Mouse (Mus musculus): ENCODE data around the gene Ubl7. TPM values are rescaled to one million over a fixed set of nuclear protein-coding genes. Genes with fewer than 3 reads are reported as not detected.
A peak's percentile ranks its signal among the peaks of the same experiment; 100 is the strongest.

The Ubl7 gene
- 119 and 128 TPM in 2 replicates for polyA plus RNA-seq (2015; fragmentation: Nextera tagmentation; extraction: Ambion mirVana)

- peak within 1 kb of the TSS; percentile 78 for H3K27ac ChIP-seq (ENCODE audit: low read length)
- peaks cover 6% of the 10 kb centered on the region; the same call in 1 of the 2 replicates for H3K4me1 ChIP-seq (ENCODE audit: insufficient read depth, low read length)
- peak; percentile 97 for ATAC-seq (ENCODE audit: low FRiP score, low TSS enrichment)
- peak within 1 kb of the TSS; percentile 75 for H3K4me3 ChIP-seq (ENCODE audit: low read length)
- peak within 1 kb of the TSS; percentile 80 for H3K9ac ChIP-seq (replicated peaks; ENCODE audit: low read length)
- H3K4me2 ChIP-seq (replicated peaks; ENCODE audit: low read depth, low read length), result peak within 1 kb of the TSS; percentile 71
- peaks cover 5% of the 10 kb centered on the region for H3K36me3 ChIP-seq (ENCODE audit: insufficient read depth, low read length)
- no peaks in the 10 kb centered on the region; the same call in 1 of the 2 replicates for H3K9me3 ChIP-seq (ENCODE audit: low read length)
- WGBS, result under 1% methylated on average over 47 of the region's 47 CpGs
- H3K27me3 ChIP-seq (ENCODE audit: insufficient read depth, low read length), result no peaks in the 10 kb centered on the region
These were observed at the start of gene Ubl7 for GRCm38 (mm10) chr9:57910254-57911160. Gene Ubl7 (plus strand): TSS chr9:57910979.

GRCm38 (mm10) chr9:57861951-57862471, 48.8 kb upstream of the Ubl7 start:
- no peak overlapping the region for H3K4me2 ChIP-seq (replicated peaks; ENCODE audit: low read depth, low read length)
- no peak; the same call in 1 of the 2 replicates for ATAC-seq (ENCODE audit: low FRiP score, low TSS enrichment)
- H3K27ac ChIP-seq (ENCODE audit: low read length), result no peak overlapping the region
- H3K4me3 ChIP-seq (ENCODE audit: low read length), result no peak overlapping the region
- H3K9ac ChIP-seq (replicated peaks; ENCODE audit: low read length), result no peak overlapping the region
- no peaks in the 10 kb centered on the region for H3K9me3 ChIP-seq (ENCODE audit: low read length)
- H3K36me3 ChIP-seq (ENCODE audit: insufficient read depth, low read length), result no peaks in the 10 kb centered on the region
- no peaks in the 10 kb centered on the region; the same call in 1 of the 2 replicates for H3K27me3 ChIP-seq (ENCODE audit: insufficient read depth, low read length)
- H3K4me1 ChIP-seq (ENCODE audit: insufficient read depth, low read length), result no peaks in the 10 kb centered on the region
- WGBS, result 45% methylated on average over 9 of the region's 9 CpGs

- no peaks in the 10 kb centered on the region; the same call in 1 of the 2 replicates for H3K27me3 ChIP-seq (ENCODE audit: insufficient read depth, low read length)
These were observed 46.4 kb upstream of the Ubl7 start for GRCm38 (mm10) chr9:57864336-57864735.

GRCm38 (mm10) chr9:57866530-57866929, 44.2 kb upstream of the Ubl7 start:
- no peak for ATAC-seq (ENCODE audit: low FRiP score, low TSS enrichment)
- Histone ChIP-seq H3K9ac (replicated peaks; ENCODE audit: low read length) (no peak overlapping the region), H3K4me2 (replicated peaks; ENCODE audit: low read depth, low read length) (no peak overlapping the region), H3K36me3 (ENCODE audit: insufficient read depth, low read length) (no peaks in the 10 kb centered on the region), H3K4me3 (ENCODE audit: low read length) (no peak overlapping the region), H3K9me3 (ENCODE audit: low read length) (no peaks in the 10 kb centered on the region), H3K4me1 (ENCODE audit: insufficient read depth, low read length) (no peaks in the 10 kb centered on the region), H3K27me3 (ENCODE audit: insufficient read depth, low read length) (no peaks in the 10 kb centered on the region), H3K27ac (ENCODE audit: low read length) (no peak overlapping the region)
- 76% methylated on average over 7 of the region's 7 CpGs for WGBS

More at GRCm38 (mm10) chr9:57864336-57864735, 46.4 kb upstream of the Ubl7 start:
- Histone ChIP-seq H3K4me3 (ENCODE audit: low read length) (no peak overlapping the region), H3K4me2 (replicated peaks; ENCODE audit: low read depth, low read length) (no peak overlapping the region), H3K4me1 (ENCODE audit: insufficient read depth, low read length) (no peaks in the 10 kb centered on the region), H3K9me3 (ENCODE audit: low read length) (no peaks in the 10 kb centered on the region), H3K36me3 (ENCODE audit: insufficient read depth, low read length) (no peaks in the 10 kb centered on the region), H3K9ac (replicated peaks; ENCODE audit: low read length) (no peak overlapping the region), H3K27ac (ENCODE audit: low read length) (no peak overlapping the region)
- ATAC-seq (ENCODE audit: low FRiP score, low TSS enrichment), result no peak

GRCm38 (mm10) chr9:57867236-57867635, 43.5 kb upstream of the Ubl7 start:
- no peaks in the 10 kb centered on the region for H3K9me3 ChIP-seq (ENCODE audit: low read length)
- H3K27me3 ChIP-seq (ENCODE audit: insufficient read depth, low read length), result no peaks in the 10 kb centered on the region
- no peaks in the 10 kb centered on the region for H3K4me1 ChIP-seq (ENCODE audit: insufficient read depth, low read length)
- no peaks in the 10 kb centered on the region for H3K36me3 ChIP-seq (ENCODE audit: insufficient read depth, low read length)
- H3K27ac ChIP-seq (ENCODE audit: low read length), result no peak overlapping the region
- 81% methylated on average over 4 of the region's 4 CpGs for WGBS
- no peak overlapping the region for H3K4me2 ChIP-seq (replicated peaks; ENCODE audit: low read depth, low read length)
- H3K4me3 ChIP-seq (ENCODE audit: low read length), result no peak overlapping the region
- H3K9ac ChIP-seq (replicated peaks; ENCODE audit: low read length), result no peak overlapping the region
- ATAC-seq (ENCODE audit: low FRiP score, low TSS enrichment), result no peak

GRCm38 (mm10) chr9:57867880-57868279, 42.9 kb upstream of the Ubl7 start:
- WGBS, result 89% methylated on average over 5 of the region's 5 CpGs
- Histone ChIP-seq H3K9me3 (ENCODE audit: low read length) (no peaks in the 10 kb centered on the region), H3K9ac (replicated peaks; ENCODE audit: low read length) (no peak overlapping the region), H3K4me1 (ENCODE audit: insufficient read depth, low read length) (no peaks in the 10 kb centered on the region), H3K27me3 (ENCODE audit: insufficient read depth, low read length) (no peaks in the 10 kb centered on the region), H3K4me3 (ENCODE audit: low read length) (no peak overlapping the region), H3K27ac (ENCODE audit: low read length) (no peak overlapping the region), H3K4me2 (replicated peaks; ENCODE audit: low read depth, low read length) (no peak overlapping the region), H3K36me3 (ENCODE audit: insufficient read depth, low read length) (no peaks in the 10 kb centered on the region)
- ATAC-seq (ENCODE audit: low FRiP score, low TSS enrichment), result no peak

GRCm38 (mm10) chr9:57868767-57869166, 42.0 kb upstream of the Ubl7 start:
- H3K9me3 ChIP-seq (ENCODE audit: low read length), result no peaks in the 10 kb centered on the region
- no peak overlapping the region for H3K27ac ChIP-seq (ENCODE audit: low read length)
- H3K9ac ChIP-seq (replicated peaks; ENCODE audit: low read length), result no peak overlapping the region
- 81% methylated on average over 6 of the region's 6 CpGs for WGBS
- no peak overlapping the region for H3K4me3 ChIP-seq (ENCODE audit: low read length)
- no peak for ATAC-seq (ENCODE audit: low FRiP score, low TSS enrichment)
- no peaks in the 10 kb centered on the region for H3K27me3 ChIP-seq (ENCODE audit: insufficient read depth, low read length)
- H3K36me3 ChIP-seq (ENCODE audit: insufficient read depth, low read length), result no peaks in the 10 kb centered on the region
- H3K4me2 ChIP-seq (replicated peaks; ENCODE audit: low read depth, low read length), result no peak overlapping the region
- no peaks in the 10 kb centered on the region for H3K4me1 ChIP-seq (ENCODE audit: insufficient read depth, low read length)

GRCm38 (mm10) chr9:57870273-57870816, 40.4 kb upstream of the Ubl7 start:
- Histone ChIP-seq H3K4me3 (ENCODE audit: low read length) (no peak overlapping the region), H3K27me3 (ENCODE audit: insufficient read depth, low read length) (no peaks in the 10 kb centered on the region), H3K9ac (replicated peaks; ENCODE audit: low read length) (no peak overlapping the region), H3K4me1 (ENCODE audit: insufficient read depth, low read length) (no peaks in the 10 kb centered on the region), H3K27ac (ENCODE audit: low read length) (no peak overlapping the region), H3K36me3 (ENCODE audit: insufficient read depth, low read length) (no peaks in the 10 kb centered on the region), H3K9me3 (ENCODE audit: low read length) (no peaks in the 10 kb centered on the region), H3K4me2 (replicated peaks; ENCODE audit: low read depth, low read length) (no peak overlapping the region)
- 68% methylated on average over 2 of the region's 2 CpGs for WGBS
- no peak for ATAC-seq (ENCODE audit: low FRiP score, low TSS enrichment)

- no peak for ATAC-seq (ENCODE audit: low FRiP score, low TSS enrichment)
- 71% methylated on average over 5 of the region's 5 CpGs for WGBS
- Histone ChIP-seq H3K27me3 (ENCODE audit: insufficient read depth, low read length) (no peaks in the 10 kb centered on the region), H3K36me3 (ENCODE audit: insufficient read depth, low read length) (no peaks in the 10 kb centered on the region), H3K4me2 (replicated peaks; ENCODE audit: low read depth, low read length) (no peak overlapping the region), H3K4me3 (ENCODE audit: low read length) (no peak overlapping the region), H3K9me3 (ENCODE audit: low read length) (no peaks in the 10 kb centered on the region), H3K9ac (replicated peaks; ENCODE audit: low read length) (no peak overlapping the region), H3K27ac (ENCODE audit: low read length) (no peak overlapping the region), H3K4me1 (ENCODE audit: insufficient read depth, low read length) (no peaks in the 10 kb centered on the region)
These were observed 36.6 kb upstream of the Ubl7 start for GRCm38 (mm10) chr9:57874134-57874533.

GRCm38 (mm10) chr9:57874994-57875393, 35.8 kb upstream of the Ubl7 start:
- no peak overlapping the region for H3K27ac ChIP-seq (ENCODE audit: low read length)
- no peaks in the 10 kb centered on the region for H3K27me3 ChIP-seq (ENCODE audit: insufficient read depth, low read length)
- H3K9ac ChIP-seq (replicated peaks; ENCODE audit: low read length), result no peak overlapping the region
- H3K4me2 ChIP-seq (replicated peaks; ENCODE audit: low read depth, low read length), result no peak overlapping the region
- no peaks in the 10 kb centered on the region for H3K36me3 ChIP-seq (ENCODE audit: insufficient read depth, low read length)
- no peak overlapping the region for H3K4me3 ChIP-seq (ENCODE audit: low read length)
- WGBS, result 61% methylated on average over 3 of the region's 3 CpGs
- H3K9me3 ChIP-seq (ENCODE audit: low read length), result no peaks in the 10 kb centered on the region
- no peaks in the 10 kb centered on the region for H3K4me1 ChIP-seq (ENCODE audit: insufficient read depth, low read length)
- ATAC-seq (ENCODE audit: low FRiP score, low TSS enrichment), result no peak

All from kidney, embryonic 16.5 days (tissue).